Mouse (Mus musculus): ENCODE measurements around the gene Cox14. TPM values are rescaled to one million over a fixed set of nuclear protein-coding genes. Genes with fewer than 3 reads are reported as not detected.

Cox14 gene
- total and polyA plus RNA-seq, 3 experiments: 113 to 125 TPM; not detected in 1

- TF ChIP-seq NRF1 (IDR thresholded peaks at IDR 0.05; ENCODE audit: insufficient read depth, low read depth, low read length, poor library complexity, severe bottlenecking) (no peak), RAD21 (IDR thresholded peaks at IDR 0.05; ENCODE audit: low read depth, low read length) (peak; percentile 61), ZNF384 (IDR thresholded peaks at IDR 0.05; ENCODE audit: low read depth, low read length) (0 out of 2 replicates have a peak, but pooled peaks have one; percentile 34), POLR2AphosphoS5 (IDR thresholded peaks at IDR 0.05; ENCODE audit: borderline replicate concordance, low read depth, low read length) (no peak), SIN3A (IDR thresholded peaks at IDR 0.05; ENCODE audit: low read length) (no peak), SMC3 (IDR thresholded peaks at IDR 0.05; ENCODE audit: low read depth, low read length) (peak; percentile 73), UBTF (IDR thresholded peaks at IDR 0.05; ENCODE audit: borderline replicate concordance, insufficient read depth, low read depth, low read length) (no peak)
Measured at GRCm38 (mm10) chr15:99705440-99706048, 19.9 kb upstream of the Cox14 start, which contains the start of gene Gm17349 (continued).

DNA sequence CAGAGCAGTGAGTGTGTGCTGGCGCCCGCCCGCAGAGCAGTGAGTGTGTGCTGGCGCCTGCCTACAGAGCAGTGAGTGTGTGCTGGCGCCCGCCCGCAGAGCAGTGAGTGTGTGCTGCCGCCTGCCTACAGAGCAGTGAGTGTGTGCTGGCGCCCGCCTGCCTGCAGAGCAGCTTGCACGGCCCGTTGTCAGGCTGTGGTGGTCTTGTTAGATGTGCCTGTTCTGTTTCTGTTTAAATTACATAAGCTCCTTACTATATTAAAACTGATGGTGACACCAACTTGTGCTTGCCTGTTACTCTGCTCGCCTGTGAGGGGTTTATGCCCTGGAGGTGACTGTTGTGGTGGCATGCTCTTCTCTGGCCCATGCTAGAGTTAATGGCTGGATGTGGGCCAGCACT, 17.2 kb upstream of the Cox14 start:
- no peaks in the 10 kb centered on the region for H3K27me3 ChIP-seq (ENCODE audit: control insufficient read depth in 1 of 2, insufficient read depth in 2 of 2, low read length in 2 of 2)
- no peak for DNase-seq (ENCODE audit: low read depth, low spot score)
- no peaks in the 10 kb centered on the region for H3K4me1 ChIP-seq (ENCODE audit: control insufficient read depth in 1 of 2, insufficient read depth in 2 of 2, low read length in 2 of 2)
- H3K9me3 ChIP-seq (replicated peaks; ENCODE audit: insufficient read depth, low read length): no peaks in the 10 kb centered on the region
- peaks cover 0 to 3% of the 10 kb centered on the region in 2 experiments; a peak in 2 of 4 replicates for H3K36me3 ChIP-seq (ENCODE audit: control insufficient read depth in 1 of 2, insufficient read depth in 2 of 2, low read length in 2 of 2)
- H3K4me3 ChIP-seq (ENCODE audit: control insufficient read depth in 1 of 2, insufficient read depth in 1 of 2, low read depth in 2 of 2, low read length in 2 of 2): no peak overlapping the region
- H3K9ac ChIP-seq (ENCODE audit: control insufficient read depth, low read depth, low read length, poor library complexity, severe bottlenecking): no peak overlapping the region
- no peak overlapping the region for H3K27ac ChIP-seq (ENCODE audit: control insufficient read depth, low read depth, low read length)
- TF ChIP-seq GATA1 (IDR thresholded peaks at IDR 0.05; ENCODE audit: low read depth, low read length): no peak
- TF ChIP-seq TCF12 (IDR thresholded peaks at IDR 0.05; ENCODE audit: low read depth, low read length): no peak
- TF ChIP-seq CTCF (IDR thresholded peaks at IDR 0.05 in 2 of 3, conservative IDR thresholded peaks at IDR 0.05 in 1 of 3; ENCODE audit: control insufficient read depth in 1 of 3, insufficient read depth in 1 of 3, low read depth in 2 of 3, low read length in 3 of 3, poor library complexity in 1 of 3, severe bottlenecking in 1 of 3): no peak
- H3K79me2 ChIP-seq (ENCODE audit: control insufficient read depth, insufficient read depth, low read length, poor library complexity): no peaks in the 10 kb centered on the region

DNA sequence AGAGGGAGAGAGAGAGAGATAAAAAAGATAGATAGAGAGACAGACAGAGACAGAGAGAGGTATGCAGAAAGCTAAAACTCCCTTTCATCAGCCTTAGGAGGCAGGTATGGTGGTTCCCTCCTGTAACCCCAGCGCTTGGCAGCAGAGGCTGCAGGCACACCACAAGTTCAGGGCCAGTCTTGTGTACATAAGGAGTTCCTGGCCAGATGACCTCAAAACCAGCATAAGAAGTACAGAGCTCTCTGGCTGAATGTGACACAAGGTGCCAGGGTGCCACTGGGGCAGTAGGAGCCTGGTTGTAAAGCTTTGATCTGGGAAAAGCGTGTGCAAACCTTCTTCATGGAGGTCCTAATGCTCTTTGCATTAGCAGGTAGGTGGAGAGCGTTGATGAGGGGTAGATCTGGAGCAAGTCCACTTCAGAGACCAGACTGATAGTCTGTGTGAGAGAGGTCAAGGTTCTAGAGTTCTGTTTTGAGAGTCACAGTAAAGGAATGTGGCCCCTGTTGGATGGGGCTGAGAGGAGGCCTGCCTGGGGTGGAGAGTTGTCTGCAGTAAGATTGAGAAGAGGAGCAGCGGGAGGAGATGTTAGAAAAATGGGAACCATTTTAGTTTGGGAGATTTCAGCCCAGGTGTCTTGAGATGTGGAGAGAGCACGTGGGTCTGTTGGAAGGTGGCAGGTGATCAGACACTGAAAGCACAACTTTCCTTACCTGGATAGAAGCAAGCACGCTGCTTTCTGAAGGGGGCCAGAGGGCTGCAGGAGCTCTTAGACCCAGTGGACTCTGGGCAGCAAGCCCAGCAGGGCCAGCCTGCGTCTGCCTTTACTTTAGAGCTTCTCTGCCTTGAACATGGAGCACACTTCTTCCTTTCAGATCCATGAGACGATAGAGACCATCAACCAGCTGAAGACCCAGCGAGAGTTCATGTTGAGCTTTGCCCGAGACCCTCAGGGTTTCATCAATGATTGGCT, 14.9 kb upstream of the Cox14 start:
- peaks cover 3 to 6% of the 10 kb centered on the region in 2 experiments for H3K36me3 ChIP-seq (ENCODE audit: control insufficient read depth in 1 of 2, insufficient read depth in 2 of 2, low read length in 2 of 2)
- TF ChIP-seq MAX (IDR thresholded peaks at IDR 0.05; ENCODE audit: low read length): no peak
- TF ChIP-seq ZNF384 (IDR thresholded peaks at IDR 0.05; ENCODE audit: low read depth, low read length): no peak
- TF ChIP-seq MXI1 (IDR thresholded peaks at IDR 0.05; ENCODE audit: low read depth, low read length): no peak
- TF ChIP-seq MYC (IDR thresholded peaks at IDR 0.05; ENCODE audit: low read depth, low read length): no peak
- peaks cover 2 to 6% of the 10 kb centered on the region in 2 experiments for H3K4me1 ChIP-seq (ENCODE audit: control insufficient read depth in 1 of 2, insufficient read depth in 2 of 2, low read length in 2 of 2)
- no peaks in the 10 kb centered on the region for H3K27me3 ChIP-seq (ENCODE audit: control insufficient read depth in 1 of 2, insufficient read depth in 2 of 2, low read length in 2 of 2)
- no peak overlapping the region for H3K27ac ChIP-seq (ENCODE audit: control insufficient read depth, low read depth, low read length)
- no peak overlapping the region for H3K4me3 ChIP-seq (ENCODE audit: control insufficient read depth in 1 of 2, insufficient read depth in 1 of 2, low read depth in 2 of 2, low read length in 2 of 2)
- H3K79me2 ChIP-seq (ENCODE audit: control insufficient read depth, insufficient read depth, low read length, poor library complexity): no peaks in the 10 kb centered on the region
- DNase-seq (ENCODE audit: low read depth, low spot score): no peak
- no peaks in the 10 kb centered on the region for H3K9me3 ChIP-seq (replicated peaks; ENCODE audit: insufficient read depth, low read length)
- no peak overlapping the region for H3K9ac ChIP-seq (ENCODE audit: control insufficient read depth, low read depth, low read length, poor library complexity, severe bottlenecking)

All from MEL (cell line).